Mouse (Mus musculus): ENCODE results near the gene Hipk4.

The Hipk4 gene

GRCm38 (mm10) chr7:27541431-27541830 lies 18.4 kb downstream of the Hipk4 start:
- peak; percentile 78 to 79 for DNase-seq

DNA sequence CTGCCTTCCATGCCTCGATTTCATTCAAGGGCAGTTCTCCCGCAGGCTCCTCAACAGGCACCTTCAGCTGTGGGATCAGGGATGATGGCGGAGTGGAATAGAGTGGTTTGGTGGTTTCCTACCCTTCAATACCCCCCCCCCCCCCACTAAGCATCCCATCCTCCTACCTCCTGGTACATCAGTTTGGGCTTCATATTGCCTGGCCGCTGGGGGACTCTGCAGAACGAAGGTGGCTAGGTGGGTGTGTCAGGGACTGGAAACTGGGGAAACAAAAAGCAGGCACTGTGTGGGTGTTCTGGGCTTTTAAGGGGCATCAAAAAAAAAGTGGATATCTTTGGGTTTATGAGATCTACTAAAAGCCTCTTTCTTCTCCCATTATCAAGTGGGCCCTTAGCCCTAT lies 18.9 kb downstream of the Hipk4 start:
- DNase-seq = no peak

DNA sequence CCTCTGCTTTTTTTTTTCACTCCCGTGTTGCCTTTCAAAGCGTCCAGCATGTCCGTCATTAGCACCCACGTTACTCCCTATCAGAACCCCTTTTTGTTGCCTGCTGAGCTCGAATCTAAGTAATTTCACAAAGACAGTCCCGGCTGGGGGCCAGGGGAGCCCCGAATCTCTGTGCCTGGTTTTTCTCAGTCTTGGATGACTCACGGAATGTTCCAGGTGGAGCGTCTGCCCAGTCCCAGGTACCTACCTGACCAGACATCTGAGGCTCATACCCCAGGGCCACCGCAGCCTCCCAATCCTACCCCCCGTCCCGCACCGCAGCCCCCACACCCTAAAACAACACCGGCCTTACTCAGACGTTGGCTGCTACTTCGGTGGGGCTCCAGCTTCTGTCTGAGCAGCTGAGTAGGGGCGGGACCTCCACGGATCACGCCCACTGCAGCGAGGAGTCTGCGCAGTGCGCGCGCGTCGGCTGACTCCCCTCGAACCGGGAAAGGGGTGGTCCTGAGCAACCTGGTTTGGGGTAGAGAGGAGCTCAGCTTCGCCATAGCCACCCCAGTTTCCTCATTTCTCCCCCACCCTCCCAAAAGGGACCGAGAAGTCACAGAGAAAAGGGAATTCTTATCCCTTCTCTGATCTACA lies 19.4 kb downstream of the Hipk4 start:
- peak; percentile 77 to 85 for DNase-seq

DNA sequence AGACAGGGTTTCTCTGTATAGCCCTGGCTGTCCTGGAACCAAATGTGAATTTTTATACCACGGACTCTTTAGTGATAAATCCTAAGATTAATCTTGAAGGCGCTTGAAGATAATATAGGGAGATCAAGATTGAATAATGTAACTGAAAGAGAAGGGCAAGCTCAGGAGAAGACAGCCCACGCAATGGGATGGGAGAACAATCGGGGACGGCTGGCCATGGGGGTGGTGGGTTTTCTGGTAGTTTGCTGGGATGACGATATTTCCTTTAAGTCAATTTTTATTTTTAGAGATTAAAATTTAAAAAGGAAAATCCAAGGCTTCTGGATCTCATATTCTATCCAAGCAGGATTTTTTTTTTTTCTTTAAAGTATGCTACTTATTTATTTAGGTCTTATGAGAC lies 20.0 kb downstream of the Hipk4 start:
- DNase-seq = no peak

DNA sequence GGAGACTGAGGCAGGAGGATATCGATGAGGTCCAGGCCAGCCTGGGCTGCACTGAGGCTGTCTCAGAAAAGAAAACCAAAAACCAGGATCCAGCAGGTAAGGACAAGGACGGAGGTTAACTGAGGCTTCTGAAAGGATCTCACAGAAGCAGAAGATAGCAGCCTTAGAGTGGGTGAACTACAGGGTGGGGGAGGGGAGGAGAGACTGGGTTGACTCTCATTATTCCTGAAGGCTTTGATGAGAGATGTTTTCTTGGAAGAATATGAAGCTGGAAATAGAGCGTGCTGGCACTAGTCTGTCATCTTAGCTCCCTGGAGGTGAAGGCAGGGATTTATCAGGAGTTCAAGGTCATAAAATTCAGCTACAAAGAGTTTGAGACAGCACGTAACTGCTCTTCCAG lies 20.8 kb downstream of the Hipk4 start:
- no peak for DNase-seq

DNA sequence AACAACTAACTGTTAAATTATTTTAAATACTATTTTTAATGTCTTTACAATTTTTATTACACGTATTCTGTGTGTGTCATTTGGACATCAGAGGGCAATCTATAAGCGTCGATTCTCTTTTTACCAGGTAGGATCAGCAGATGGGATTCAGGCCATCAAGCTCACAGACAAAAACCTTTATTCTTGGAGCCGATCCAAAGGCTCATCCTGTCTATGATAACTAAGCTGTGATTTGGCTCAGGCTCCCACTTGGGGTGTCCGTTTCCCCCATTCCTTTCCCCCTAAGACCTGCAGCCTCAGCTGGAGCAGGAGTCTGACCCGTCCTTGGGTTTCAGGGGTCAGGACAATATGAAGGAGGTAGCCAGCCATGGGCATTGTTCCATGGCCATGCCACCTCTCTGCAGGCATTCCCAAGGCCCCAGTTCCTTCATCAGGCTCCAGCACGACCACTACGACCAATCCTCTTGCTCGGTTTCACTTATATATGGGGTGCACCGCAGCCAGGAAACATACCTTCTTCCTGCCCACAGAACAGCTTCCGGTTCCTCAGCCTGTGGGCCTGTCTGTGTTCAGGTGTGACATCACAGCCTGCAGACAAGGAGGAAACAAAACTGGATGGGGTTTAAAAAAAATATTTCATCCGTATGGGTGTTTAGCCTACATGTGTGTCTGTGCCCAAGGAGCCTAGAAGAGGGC lies 21.8 kb downstream of the Hipk4 start:
- peak; percentile 55 to 68 for DNase-seq

DNA sequence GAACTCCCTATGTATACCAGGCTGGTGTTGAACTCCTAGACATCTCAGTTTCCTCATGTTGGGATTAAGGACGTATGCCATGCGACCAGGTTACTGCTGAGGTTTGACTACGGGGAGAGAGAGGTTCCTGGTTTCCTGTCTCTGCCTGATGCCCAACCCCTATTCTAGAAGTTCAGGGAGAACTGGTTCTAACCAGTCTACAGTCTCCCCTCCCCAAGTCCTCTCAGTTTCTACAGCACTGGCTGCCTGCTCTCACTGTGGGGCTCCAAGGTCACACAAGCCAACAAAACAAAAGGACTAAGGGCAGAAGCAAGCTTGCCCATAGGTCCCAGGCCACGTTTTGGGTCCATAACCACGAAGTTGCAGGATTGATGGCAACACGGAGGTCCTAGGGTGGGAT lies 26.5 kb downstream of the Hipk4 start:
- DNase-seq = no peak

GRCm38 (mm10) chr7:27552070-27552469 lies 29.0 kb downstream of the Hipk4 start:
- DNase-seq = no peak

- peak; percentile 92 to 94 for DNase-seq
Observed at GRCm38 (mm10) chr7:27552931-27553513, 30.0 kb downstream of the Hipk4 start, which contains the start of the genes Pld3 and 2310022A10Rik. Gene Pld3, minus strand, starts transcription at chr7:27553218. Gene 2310022A10Rik, plus strand, starts transcription at chr7:27553233.

GRCm38 (mm10) chr7:27560291-27560887 lies 37.3 kb downstream of the Hipk4 start:
- DNase-seq = no peak

GRCm38 (mm10) chr7:27560978-27561377 lies 37.9 kb downstream of the Hipk4 start:
- DNase-seq = no peak

GRCm38 (mm10) chr7:27569580-27570224 lies 46.6 kb downstream of the Hipk4 start:
- DNase-seq = no peak

GRCm38 (mm10) chr7:27572133-27572532 lies 49.1 kb downstream of the Hipk4 start:
- no peak for DNase-seq

- DNase-seq = no peak
Observed at GRCm38 (mm10) chr7:27574124-27574880, 51.2 kb downstream of the Hipk4 start.

DNA sequence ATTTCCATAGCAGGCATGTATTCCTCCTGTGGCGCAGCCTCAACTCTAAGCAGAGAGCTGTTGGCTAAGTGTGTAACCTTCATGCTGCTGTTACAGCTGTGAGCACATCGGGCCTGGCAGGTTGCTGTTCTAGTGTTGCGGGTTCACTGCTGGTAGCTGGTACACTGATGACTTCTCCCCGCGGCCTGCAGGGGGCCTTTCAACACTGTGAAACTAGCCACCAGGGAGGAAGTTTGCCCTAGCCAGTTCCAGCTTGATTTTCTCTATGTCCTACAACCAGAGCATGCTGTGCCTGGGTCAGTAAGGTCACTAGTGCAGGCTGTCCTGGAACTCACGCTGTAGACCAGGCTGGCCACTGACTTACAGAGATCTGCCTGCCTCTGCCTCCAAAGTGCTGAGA lies 53.8 kb downstream of the Hipk4 start:
- peak; percentile 40 to 72 for DNase-seq

- DNase-seq = no peak
Observed at GRCm38 (mm10) chr7:27577589-27577988, 54.5 kb downstream of the Hipk4 start.

- no peak for DNase-seq
Observed at GRCm38 (mm10) chr7:27578465-27578864, 55.4 kb downstream of the Hipk4 start.

DNA sequence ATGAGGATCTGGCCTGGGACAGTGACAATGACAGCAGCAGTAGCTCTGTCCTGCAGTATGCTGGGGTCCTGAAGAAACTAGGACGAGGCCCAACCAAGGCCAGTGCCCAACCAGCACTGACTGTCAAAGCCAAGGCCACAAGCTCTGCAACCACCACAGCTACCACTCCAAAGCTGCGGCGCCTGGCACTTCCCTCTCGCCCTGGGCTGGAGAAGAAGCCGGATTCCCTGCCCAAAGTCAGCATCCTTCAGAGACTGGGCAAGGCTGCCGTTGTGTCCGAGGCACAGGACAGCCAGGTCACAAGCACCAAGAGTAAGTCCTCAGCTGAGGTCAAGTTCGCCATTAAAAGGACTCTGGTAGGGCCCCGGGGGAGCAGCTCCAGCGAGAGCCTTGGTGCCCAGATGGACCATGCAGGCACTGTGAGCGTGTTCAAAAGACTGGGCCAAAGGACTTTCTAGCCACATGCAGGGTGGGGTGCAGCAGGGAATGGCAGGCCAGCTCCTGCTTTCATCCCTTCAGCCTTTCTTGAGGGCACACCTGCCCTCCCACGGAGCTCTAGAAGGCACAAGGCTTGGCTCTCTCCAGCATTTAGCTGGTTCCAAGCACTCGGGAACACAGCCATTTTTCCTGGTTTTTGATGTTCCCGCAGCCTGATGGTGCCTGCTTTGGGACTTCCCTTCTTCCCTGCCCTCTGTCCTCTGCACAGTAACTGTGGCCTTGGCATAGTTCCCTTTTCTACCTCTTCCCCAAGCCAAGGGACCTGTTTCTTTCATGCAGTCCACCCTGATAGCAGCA lies 57.5 kb downstream of the Hipk4 start:
- DNase-seq = no peak
